Mouse (Mus musculus): ENCODE measurements at regions not wholly inside any gene's neighbourhood (a gene's known extent, or its start where the extent isn't known, plus 50 kb on each side); places are given as distances from the start of the nearest gene placed in this dataset.

GRCm38 (mm10) chr13:45277842-45278416, 111.6 kb upstream of the Mylip start:
- DNase-seq (ENCODE audit: low spot score) = no peak

GRCm38 (mm10) chr13:45281106-45281505, 108.4 kb upstream of the Mylip start:
- DNase-seq (ENCODE audit: low spot score) = no peak

GRCm38 (mm10) chr13:45286651-45287050, 102.9 kb upstream of the Mylip start:
- no peak for DNase-seq (ENCODE audit: low spot score)

- DNase-seq (ENCODE audit: low spot score) = no peak
These were observed 102.3 kb upstream of the Mylip start for GRCm38 (mm10) chr13:45287217-45287616.

GRCm38 (mm10) chr13:45289976-45290375, 99.6 kb upstream of the Mylip start:
- no peak for DNase-seq (ENCODE audit: low spot score)

- no peak for DNase-seq (ENCODE audit: low spot score)
These were observed 94.9 kb upstream of the Mylip start for GRCm38 (mm10) chr13:45294691-45295090.

GRCm38 (mm10) chr13:45300610-45301009, 88.9 kb upstream of the Mylip start:
- no peak for DNase-seq (ENCODE audit: low spot score)

GRCm38 (mm10) chr13:45301191-45301905, 88.2 kb upstream of the Mylip start:
- DNase-seq (ENCODE audit: low spot score) = no peak

GRCm38 (mm10) chr13:45302796-45303195, 86.7 kb upstream of the Mylip start:
- no peak for DNase-seq (ENCODE audit: low spot score)

- peak; percentile 29 for DNase-seq (ENCODE audit: low spot score)
These were observed 83.4 kb upstream of the Mylip start for GRCm38 (mm10) chr13:45306177-45306576.

- no peak for DNase-seq (ENCODE audit: low spot score)
These were observed 82.3 kb upstream of the Mylip start for GRCm38 (mm10) chr13:45307226-45307625.

GRCm38 (mm10) chr13:45319646-45320045, 69.9 kb upstream of the Mylip start:
- no peak for DNase-seq (ENCODE audit: low spot score)

GRCm38 (mm10) chr13:45325736-45326293, 63.7 kb upstream of the Mylip start:
- DNase-seq (ENCODE audit: low spot score) = no peak

- no peak for DNase-seq (ENCODE audit: low spot score)
These were observed 62.8 kb upstream of the Mylip start for GRCm38 (mm10) chr13:45326751-45327150.

- DNase-seq (ENCODE audit: low spot score) = no peak
These were observed 59.0 kb upstream of the Mylip start for GRCm38 (mm10) chr13:45330561-45330960.

GRCm38 (mm10) chr13:45332031-45332430, 57.5 kb upstream of the Mylip start:
- no peak for DNase-seq (ENCODE audit: low spot score)

GRCm38 (mm10) chr13:45333634-45334033, 55.9 kb upstream of the Mylip start:
- no peak for DNase-seq (ENCODE audit: low spot score)

Data from embryo, embryonic 10.5 days (tissue).